Mouse (Mus musculus): Measurements from ENCODE around the gene Gm11444.

Gene Gm11444

DNA sequence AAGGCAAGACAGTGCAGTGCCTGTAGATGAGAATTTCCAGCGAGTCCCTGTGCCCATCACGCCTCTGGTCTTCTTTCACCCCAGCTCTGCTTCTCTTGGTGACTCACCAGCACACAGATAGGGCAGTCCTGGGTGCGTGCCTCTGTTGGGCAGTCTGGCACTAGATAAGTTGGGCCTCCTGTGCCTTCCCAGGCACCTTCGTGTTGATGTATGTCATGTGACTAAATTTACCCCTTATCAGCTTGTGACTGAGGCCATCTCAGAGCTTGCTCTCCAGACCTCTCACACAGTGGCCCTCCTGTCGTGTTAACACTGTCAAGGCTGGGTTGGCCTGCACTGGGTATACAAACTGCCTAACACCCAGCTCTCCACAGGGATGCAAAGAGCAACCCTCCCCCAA is 46.1 kb downstream of the Gm11444 start:
- in situ Hi-C loops (cut with MboI; ENCODE audit: low pct_unique_long_range_greater_than_20kb in 1 of 2, low sequenced_read_pairs in 2 of 2, unreplicated experiment in 1 of 2): loop anchor here in 1 of 2 experiments (25.0 kb wide), 1 partner anchor 417 kb away; no protein-coding TSS in a partner anchor

DNA sequence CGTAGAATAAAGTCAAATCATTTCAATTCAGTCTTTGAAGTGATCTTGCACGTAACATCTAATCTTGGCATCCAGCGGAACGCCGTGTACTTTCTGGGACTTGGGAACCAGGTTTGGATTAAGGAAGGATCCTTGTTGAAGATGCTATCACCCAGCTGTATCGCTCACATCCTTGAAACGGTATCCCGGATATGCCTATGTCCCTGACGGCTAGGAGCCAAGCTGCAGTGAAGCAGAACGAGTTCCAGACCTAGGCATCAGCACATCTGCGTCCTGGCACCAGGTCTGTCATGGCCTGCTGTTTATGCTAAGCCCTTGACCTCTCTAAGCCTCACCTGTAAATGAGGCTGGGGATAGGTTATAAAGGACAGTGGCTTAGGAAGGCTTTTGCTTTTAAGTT is 49.8 kb downstream of the Gm11444 start:
- in situ Hi-C loops (cut with MboI; ENCODE audit: low pct_unique_long_range_greater_than_20kb in 1 of 2, low sequenced_read_pairs in 2 of 2, unreplicated experiment in 1 of 2): loop anchor here in 1 of 2 experiments (25.0 kb wide), 1 partner anchor 413 kb away; no protein-coding TSS in a partner anchor

DNA sequence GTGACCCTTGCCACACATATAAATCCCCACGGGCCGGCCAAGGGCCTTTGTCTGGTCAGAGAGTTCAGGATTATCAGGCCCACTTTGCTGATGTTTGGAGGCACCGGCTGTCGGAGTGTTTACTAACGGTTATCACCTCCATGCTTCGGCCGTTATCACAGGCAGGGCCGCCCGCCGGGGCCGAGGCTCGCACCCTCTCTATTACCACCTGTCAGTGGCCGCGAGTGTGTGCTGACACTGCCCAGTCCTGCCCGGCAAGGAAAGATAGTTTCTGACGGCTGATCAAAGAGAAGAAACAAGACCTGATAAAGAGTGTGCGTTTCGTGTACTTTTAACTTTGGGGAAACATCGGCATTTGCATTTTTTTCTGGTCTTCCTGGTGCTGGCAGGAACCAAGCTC is 50.3 kb downstream of the Gm11444 start:
- in situ Hi-C loops (cut with MboI; ENCODE audit: low pct_unique_long_range_greater_than_20kb in 1 of 2, low sequenced_read_pairs in 2 of 2, unreplicated experiment in 1 of 2): loop anchor here in 1 of 2 experiments (25.0 kb wide), 1 partner anchor 413 kb away; no protein-coding TSS in a partner anchor

DNA sequence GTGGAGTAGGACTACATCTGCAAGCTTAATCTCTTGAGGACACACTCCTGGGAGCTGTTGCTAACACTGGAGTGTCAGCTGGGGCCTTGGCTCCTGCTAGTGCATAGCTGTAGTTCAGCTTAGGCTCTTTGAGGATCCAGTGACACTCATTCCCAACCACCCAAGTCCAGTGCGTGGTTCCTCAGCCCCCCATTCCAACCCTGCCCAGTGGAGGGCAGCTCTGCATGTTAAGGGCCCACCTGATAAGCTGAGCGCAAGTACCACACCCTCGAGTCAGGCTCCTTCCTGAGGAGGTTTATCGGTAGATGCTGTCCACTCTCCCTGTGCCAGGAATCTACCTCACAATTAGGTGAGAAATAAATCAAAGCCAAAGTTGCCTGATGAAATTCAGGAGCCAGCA is 50.7 kb downstream of the Gm11444 start:
- in situ Hi-C loops (cut with MboI; ENCODE audit: low pct_unique_long_range_greater_than_20kb in 1 of 2, low sequenced_read_pairs in 2 of 2, unreplicated experiment in 1 of 2): no loop called here

Measured in mouse embryonic stem cell (cell line).